Mouse (Mus musculus) liver, adult 2 months (tissue): ENCODE results near the gene Rap1gap. TPM values are rescaled to one million over a fixed set of nuclear protein-coding genes. Genes with fewer than 3 reads are reported as not detected.

Experiments used
- DNase-seq: peaks from one replicate; pipeline ENCODE4 v3.0.0-alpha.2; 2011; ENCODE audit warnings: low read depth, low spot score; ENCODE audit errors: extremely low read depth
- H3K27ac ChIP-seq: fragments of 200-500 bp; replicated peaks from 2 replicates; pipeline ENCODE4 v1.5.1; 2012; ENCODE audit warnings: low read depth, mild to moderate bottlenecking, control low read depth, inconsistent platforms, low read length; ENCODE audit not compliant: insufficient read depth
- H3K27me3 ChIP-seq: fragments of 200-500 bp; 2 replicates; pipeline ENCODE4 v1.6.1; 2012; ENCODE audit warnings: mild to moderate bottlenecking, moderate library complexity, low read length, inconsistent platforms; ENCODE audit not compliant: control insufficient read depth, insufficient read depth
- H3K36me3 ChIP-seq: fragments of 200-500 bp; 2 replicates; pipeline ENCODE4 v1.6.1; 2012; ENCODE audit warnings: low read length, inconsistent platforms; ENCODE audit not compliant: control insufficient read depth, insufficient read depth
- H3K4me1 ChIP-seq: fragments of 200-500 bp; 2 replicates; pipeline ENCODE4 v1.6.1; 2011; ENCODE audit warnings: low read length; ENCODE audit not compliant: control insufficient read depth, insufficient read depth
- H3K4me3 ChIP-seq: fragments of 200-500 bp; 2 replicates; pipeline ENCODE4 v1.5.1; 2011; ENCODE audit warnings: low read depth, mild to moderate bottlenecking, control low read depth, low read length, moderate library complexity; ENCODE audit not compliant: insufficient read depth
- H3K79me2 ChIP-seq: fragments of 200-500 bp; 2 replicates; pipeline ENCODE4 v1.6.1; 2012; ENCODE audit warnings: inconsistent platforms, mild to moderate bottlenecking, low read length, moderate library complexity; ENCODE audit not compliant: control insufficient read depth, insufficient read depth
- H3K9ac ChIP-seq: fragments of 200-500 bp; 2 replicates; pipeline ENCODE4 v1.6.1; 2012; ENCODE audit warnings: low read depth, mild to moderate bottlenecking, control low read depth, inconsistent platforms, low read length
- CTCF ChIP-seq: fragments of 200-500 bp; IDR thresholded peaks from 2 replicates; pipeline ENCODE4 v1.5.1; 2011; ENCODE audit warnings: low read depth, low read length, control low read depth
- POLR2A ChIP-seq: fragments of 200-500 bp; IDR thresholded peaks from 2 replicates; pipeline ENCODE4 v1.6.1; 2011; ENCODE audit warnings: low read length, control low read depth; ENCODE audit not compliant: insufficient read depth; ENCODE audit errors: extremely low read depth
- WGBS: fragments of 180-500 bp; shearing (Covaris S2); methylation state at CpG from one replicate; pipeline ENCODE4 v1.1.7; 2018; 5-methylcytosine and 5-hydroxymethylcytosine counted together
- polyA plus RNA-seq: library from polyadenylated mRNA; depleted of rRNA; stranded (reverse); fragments of >200 nt; gene quantifications from 2 replicates; pipeline ENCODE4 v1.2.3, GENCODE M21; 2012
- total RNA-seq: library from RNA; depleted of rRNA; stranded (reverse); fragments of >200 nt; gene quantifications from 2 replicates; pipeline ENCODE4 v1.2.3, GENCODE M21; 2014

Gene Rap1gap
- total and polyA plus RNA-seq, 2 experiments, result 2.9 to 11.5 TPM

GRCm38 (mm10) chr4:137737760-137738159, 73.2 kb downstream of the Rap1gap start:
- no peak overlapping the region for H3K9ac ChIP-seq
- H3K27ac ChIP-seq, result no peak overlapping the region
- WGBS, result 66% methylated on average over 3 of the region's 3 CpGs
- no peaks in the 10 kb centered on the region for H3K79me2 ChIP-seq
- peaks cover 2% of the 10 kb centered on the region; the same call in 1 of the 2 replicates for H3K4me1 ChIP-seq
- no peaks in the 10 kb centered on the region for H3K36me3 ChIP-seq
- TF ChIP-seq POLR2A, result no peak
- TF ChIP-seq CTCF, result no peak
- no peak for DNase-seq
- H3K27me3 ChIP-seq, result no peaks in the 10 kb centered on the region
- no peak overlapping the region for H3K4me3 ChIP-seq

- Histone ChIP-seq H3K79me2 (no peaks in the 10 kb centered on the region), H3K27ac (no peak overlapping the region), H3K4me1 (peaks cover 2% of the 10 kb centered on the region; the same call in 1 of the 2 replicates), H3K27me3 (no peaks in the 10 kb centered on the region), H3K4me3 (no peak overlapping the region), H3K36me3 (no peaks in the 10 kb centered on the region), H3K9ac (no peak overlapping the region)
- TF ChIP-seq CTCF (no peak), POLR2A (no peak)
- peak; percentile 55 for DNase-seq
- 52% methylated on average over 9 of the region's 9 CpGs for WGBS
Observed at GRCm38 (mm10) chr4:137739151-137739923, 74.8 kb downstream of the Rap1gap start.

- 70% methylated on average over 7 of the region's 7 CpGs for WGBS
- H3K79me2 ChIP-seq, result no peaks in the 10 kb centered on the region
- no peak overlapping the region for H3K9ac ChIP-seq
- no peak overlapping the region for H3K4me3 ChIP-seq
- H3K27me3 ChIP-seq, result no peaks in the 10 kb centered on the region
- H3K27ac ChIP-seq, result no peak overlapping the region
- no peak for DNase-seq
- H3K36me3 ChIP-seq, result no peaks in the 10 kb centered on the region
- H3K4me1 ChIP-seq, result peaks cover 2% of the 10 kb centered on the region; the same call in 1 of the 2 replicates
- TF ChIP-seq POLR2A (no peak), CTCF (no peak)
Observed at GRCm38 (mm10) chr4:137740350-137740749, 75.8 kb downstream of the Rap1gap start.

GRCm38 (mm10) chr4:137743791-137744190, 79.3 kb downstream of the Rap1gap start:
- WGBS, result 82% methylated on average over 7 of the region's 7 CpGs
- TF ChIP-seq POLR2A (no peak), CTCF (no peak)
- Histone ChIP-seq H3K36me3 (no peaks in the 10 kb centered on the region), H3K4me1 (peaks cover 2% of the 10 kb centered on the region; the same call in 1 of the 2 replicates), H3K4me3 (no peak overlapping the region), H3K79me2 (no peaks in the 10 kb centered on the region), H3K27me3 (no peaks in the 10 kb centered on the region), H3K9ac (no peak overlapping the region), H3K27ac (no peak overlapping the region)
- no peak for DNase-seq

- Histone ChIP-seq H3K9ac (no peak overlapping the region), H3K4me3 (no peak overlapping the region), H3K27ac (no peak overlapping the region), H3K79me2 (no peaks in the 10 kb centered on the region), H3K27me3 (no peaks in the 10 kb centered on the region), H3K36me3 (no peaks in the 10 kb centered on the region), H3K4me1 (no peaks in the 10 kb centered on the region)
- TF ChIP-seq POLR2A (no peak), CTCF (peak; percentile 82)
- WGBS, result 73% methylated on average over 13 of the region's 13 CpGs
- DNase-seq, result no peak
Observed at GRCm38 (mm10) chr4:137744433-137744918, 80.0 kb downstream of the Rap1gap start.

- TF ChIP-seq POLR2A (no peak), CTCF (peak; percentile 26)
- H3K79me2 ChIP-seq, result no peaks in the 10 kb centered on the region
- H3K4me1 ChIP-seq, result peaks cover 7% of the 10 kb centered on the region
- H3K4me3 ChIP-seq, result no peak overlapping the region
- WGBS, result 59% methylated on average over 9 of the region's 9 CpGs
- H3K27me3 ChIP-seq, result no peaks in the 10 kb centered on the region
- no peaks in the 10 kb centered on the region for H3K36me3 ChIP-seq
- H3K9ac ChIP-seq, result no peak overlapping the region
- H3K27ac ChIP-seq, result no peak overlapping the region
- DNase-seq, result peak; percentile 69
Observed at GRCm38 (mm10) chr4:137747091-137747490, 82.6 kb downstream of the Rap1gap start.
